Mouse (Mus musculus) brain, embryonic 18.5 days (tissue): ENCODE data around the gene Sod2.
"Not testable (repeated sequence)": the region's sequence is repeated elsewhere in the genome, so short reads cannot be mapped to it uniquely, and the experiment has no call there.

ENCODE experiments used
- DNase-seq: peaks from one replicate; pipeline ENCODE4 v3.0.0-alpha.2; 2012; ENCODE audit warnings: low read depth, low spot score

Gene Sod2

DNA sequence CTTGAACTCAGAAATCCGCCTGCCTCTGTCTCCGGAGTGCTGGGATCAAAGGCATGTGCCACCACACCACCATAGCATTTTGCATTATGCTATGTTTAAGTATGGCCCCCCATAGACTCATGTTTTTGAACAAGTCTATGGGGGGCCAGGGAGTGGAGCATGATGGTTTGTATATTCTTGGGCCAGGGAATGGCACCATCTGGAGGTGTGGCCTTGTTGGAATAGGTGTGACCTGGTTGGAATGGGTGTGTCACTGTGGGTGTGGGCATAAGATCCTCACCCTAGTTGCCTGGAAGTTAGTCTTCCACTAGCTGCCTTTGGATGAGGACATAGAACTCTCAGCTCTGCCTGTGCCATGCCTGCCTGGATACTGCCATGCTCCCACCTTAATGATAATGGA is at the start of gene Sod2:
Gene Sod2, plus strand, starts transcription at position 301 of the 400 bp plus-strand sequence.
- not testable (repeated sequence) for DNase-seq

GRCm38 (mm10) chr17:12959377-12959776 is 47.3 kb upstream of the Sod2 start:
- DNase-seq: not testable (repeated sequence)

- DNase-seq: peak; percentile 91
These were observed 46.2 kb upstream of the Sod2 start, which contains the start of gene Acat2 for GRCm38 (mm10) chr17:12960331-12960873. Gene Acat2, minus strand, starts transcription at chr17:12960747.

DNA sequence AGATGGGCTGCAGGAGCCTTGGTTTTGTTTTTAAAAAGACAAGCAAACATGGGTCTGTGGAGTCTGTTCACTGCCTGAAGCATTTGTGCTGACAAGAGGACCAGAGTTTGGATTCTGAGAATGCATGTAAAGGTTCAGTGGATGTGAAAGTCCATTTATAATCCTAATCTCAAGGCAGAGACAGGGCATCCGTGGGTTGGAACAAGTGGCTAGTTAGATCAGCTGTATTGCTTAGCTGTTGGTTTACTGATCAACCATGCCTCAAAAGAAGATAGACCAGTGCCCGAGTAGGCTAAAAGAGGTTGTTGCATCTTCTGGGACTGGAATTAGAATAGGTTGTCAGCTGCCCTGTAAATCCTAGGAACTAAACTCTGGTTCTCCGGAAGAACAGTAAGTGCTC is 43.2 kb upstream of the Sod2 start:
- DNase-seq: no peak

- DNase-seq: no peak
These were observed 39.5 kb upstream of the Sod2 start for GRCm38 (mm10) chr17:12967173-12967572.

- DNase-seq: no peak
These were observed 32.8 kb upstream of the Sod2 start for GRCm38 (mm10) chr17:12973851-12974250.

- DNase-seq: no peak
These were observed 28.1 kb upstream of the Sod2 start for GRCm38 (mm10) chr17:12978546-12978945.

GRCm38 (mm10) chr17:12983988-12984387 is 22.7 kb upstream of the Sod2 start:
- DNase-seq: no peak

GRCm38 (mm10) chr17:12988096-12988495 is 18.6 kb upstream of the Sod2 start:
- DNase-seq: not testable (repeated sequence)

DNA sequence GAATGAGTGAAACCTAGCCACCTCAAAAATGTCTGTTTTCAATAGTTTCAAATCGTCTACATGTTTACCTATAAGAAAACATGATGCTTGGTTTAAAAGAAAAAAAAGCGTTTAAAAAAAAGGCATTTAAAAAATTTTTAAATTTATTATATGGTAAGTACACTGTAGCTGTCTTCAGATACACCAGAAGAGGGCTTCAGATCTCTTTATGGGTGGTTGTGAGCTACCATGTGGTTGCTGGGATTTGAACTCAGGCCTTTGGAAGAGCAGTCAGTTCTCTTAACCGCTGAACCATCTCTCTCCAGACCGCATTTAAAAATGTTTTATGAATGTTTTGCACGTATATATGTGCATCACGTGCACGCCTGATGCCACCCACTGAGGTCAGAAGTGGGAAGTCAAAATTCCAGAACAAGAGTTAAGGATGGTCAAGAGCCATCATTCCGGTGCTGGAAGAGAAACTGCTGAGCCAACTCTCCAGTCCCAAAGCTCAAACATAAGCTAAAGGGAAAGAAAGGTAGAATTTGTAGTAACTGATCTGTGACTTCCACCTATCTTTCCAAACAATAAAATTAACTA is 16.0 kb upstream of the Sod2 start:
- DNase-seq: no peak

GRCm38 (mm10) chr17:12991194-12991634 is 15.4 kb upstream of the Sod2 start:
- DNase-seq: no peak

DNA sequence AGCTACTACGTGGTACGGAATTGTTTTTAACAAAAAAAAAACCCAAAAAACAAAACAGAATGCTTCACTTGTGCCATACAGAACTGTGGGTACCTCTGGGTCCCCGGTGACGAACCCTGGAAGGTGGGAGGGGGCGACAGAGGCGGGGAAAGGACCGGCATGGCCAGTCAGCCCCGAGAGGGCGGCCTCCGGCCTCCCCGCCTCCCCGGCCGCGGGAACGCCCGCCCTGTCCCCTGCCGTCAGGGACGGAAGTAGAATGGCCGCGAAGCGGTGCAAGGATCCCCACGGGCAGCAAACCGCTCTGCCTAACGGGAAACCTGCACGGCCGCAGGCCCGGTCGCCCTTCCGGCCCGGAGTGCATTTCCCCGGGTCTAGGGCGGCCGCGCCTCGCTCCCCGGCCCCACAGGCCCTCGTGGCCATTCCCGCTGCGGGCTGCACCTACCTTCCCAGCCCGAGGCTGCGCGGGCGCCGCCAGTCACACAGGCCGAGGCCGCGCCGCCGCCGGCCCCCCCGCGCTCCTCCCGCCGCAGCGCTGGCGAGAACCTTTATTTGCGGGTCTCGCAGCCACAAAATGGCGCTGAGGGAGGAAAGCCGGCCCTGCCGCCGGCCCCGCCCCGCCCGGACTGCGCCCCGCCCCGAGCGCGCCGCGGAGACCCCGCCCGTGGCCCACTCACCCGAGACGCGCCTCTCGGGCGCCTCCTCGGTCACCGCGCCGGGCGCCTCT is 14.8 kb upstream of the Sod2 start:
- no peak for DNase-seq

DNA sequence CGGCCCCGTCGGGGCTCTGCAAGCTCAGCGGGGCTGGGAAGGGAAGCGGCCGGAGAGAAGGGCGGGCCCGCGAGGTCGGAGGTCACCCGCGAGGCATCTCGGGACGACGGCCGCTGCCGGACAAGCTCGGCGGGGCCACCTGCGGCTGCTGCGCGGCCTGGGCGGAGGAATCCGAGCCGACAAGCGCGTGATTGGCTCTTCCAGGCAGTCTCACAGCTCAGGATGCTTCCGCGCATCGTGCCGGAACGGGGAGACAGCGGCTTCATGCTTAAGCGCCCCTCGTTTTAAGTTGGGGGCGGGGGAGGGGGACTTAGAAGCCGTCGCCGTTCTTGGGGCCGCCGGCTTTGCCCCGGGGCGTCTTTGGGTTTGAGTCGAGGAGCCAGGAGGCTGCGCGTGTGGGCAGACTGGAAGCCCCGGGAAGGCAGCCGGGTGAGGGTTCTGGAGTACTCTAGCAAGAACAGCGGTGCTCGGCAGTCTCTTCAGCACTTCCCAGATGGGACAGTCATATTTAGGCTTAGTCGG is 14.1 kb upstream of the Sod2 start:
- DNase-seq: peak; percentile 90

GRCm38 (mm10) chr17:12994069-12994468 is 12.6 kb upstream of the Sod2 start, which contains the start of gene Wtap:
Gene Wtap, minus strand, starts transcription at chr17:12994169.
- no peak for DNase-seq

GRCm38 (mm10) chr17:12996345-12996744 is 10.3 kb upstream of the Sod2 start:
- DNase-seq: no peak

GRCm38 (mm10) chr17:12997890-12998289 is 8.8 kb upstream of the Sod2 start:
- no peak for DNase-seq

- DNase-seq: no peak
These were observed 7.6 kb upstream of the Sod2 start for GRCm38 (mm10) chr17:12999069-12999468.

GRCm38 (mm10) chr17:13002243-13002642 is 4.4 kb upstream of the Sod2 start:
- not testable (repeated sequence) for DNase-seq

GRCm38 (mm10) chr17:13004436-13004835 is 2.2 kb upstream of the Sod2 start:
- DNase-seq: not testable (repeated sequence)

GRCm38 (mm10) chr17:13006984-13007383 is 338 bp downstream of the Sod2 start:
- no peak for DNase-seq

GRCm38 (mm10) chr17:13007730-13008425 is 1.2 kb downstream of the Sod2 start:
- DNase-seq: peak; percentile 83

- DNase-seq: no peak
These were observed 1.9 kb downstream of the Sod2 start for GRCm38 (mm10) chr17:13008528-13008927.
